Mouse (Mus musculus): Measurements from ENCODE around the gene Piezo1. TPM values are rescaled to one million over a fixed set of nuclear protein-coding genes. Genes with fewer than 3 reads are reported as not detected.
A peak's percentile ranks its signal among the peaks of the same experiment; 100 is the strongest.
"Not testable (repeated sequence)": the region's sequence is repeated elsewhere in the genome, so short reads cannot be mapped to it uniquely, and the experiment has no call there.

The Piezo1 gene
- total RNA-seq (2015), result 25.8 and 38.5 TPM in 2 replicates
- total RNA-seq (2017), result 15.5 and 22.3 TPM in 2 replicates

DNA sequence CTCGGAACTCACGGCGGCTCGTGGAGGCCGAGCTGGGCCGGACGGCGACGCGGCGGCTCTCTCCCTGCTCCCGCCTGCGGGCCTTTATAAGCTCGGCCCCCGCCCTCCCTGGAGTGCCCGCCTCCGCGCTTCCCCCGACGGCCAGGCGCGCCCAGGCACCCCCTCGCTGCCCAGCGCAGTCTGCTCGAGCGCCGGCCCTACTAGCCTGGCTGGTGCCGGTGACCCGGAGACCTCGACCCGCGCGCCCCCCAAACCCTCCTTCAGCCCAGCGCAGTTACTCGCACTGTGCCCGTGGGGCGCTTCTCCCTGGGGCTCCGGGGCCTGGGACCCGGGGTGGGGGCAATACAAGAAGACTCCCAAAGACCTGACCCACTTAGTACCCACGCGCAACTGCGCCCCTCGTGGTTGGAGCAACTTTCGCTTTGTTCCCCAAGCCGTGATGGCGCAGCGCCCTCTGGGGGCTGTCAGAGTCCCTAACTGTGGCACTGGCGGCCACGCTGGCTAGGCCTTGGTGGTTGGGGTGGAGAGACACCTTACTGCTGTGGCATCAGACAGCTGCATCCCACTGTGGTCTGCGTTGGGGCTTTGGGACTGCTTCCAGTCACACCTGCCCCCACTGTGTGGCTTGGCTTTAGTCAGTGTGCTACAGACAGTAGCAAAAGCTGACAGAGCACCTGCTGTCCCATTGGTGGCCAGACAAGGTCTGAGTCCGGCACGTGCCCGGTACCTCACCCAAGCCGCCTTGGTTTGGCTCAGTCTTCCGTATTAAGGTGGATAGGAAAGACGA is at the start of gene Piezo1:
TSS of gene Piezo1 (minus strand) at position 65 of the 787 bp plus-strand sequence.
- peak; percentile 57 for ATAC-seq (replicated peaks; ENCODE audit: poor library complexity)

DNA sequence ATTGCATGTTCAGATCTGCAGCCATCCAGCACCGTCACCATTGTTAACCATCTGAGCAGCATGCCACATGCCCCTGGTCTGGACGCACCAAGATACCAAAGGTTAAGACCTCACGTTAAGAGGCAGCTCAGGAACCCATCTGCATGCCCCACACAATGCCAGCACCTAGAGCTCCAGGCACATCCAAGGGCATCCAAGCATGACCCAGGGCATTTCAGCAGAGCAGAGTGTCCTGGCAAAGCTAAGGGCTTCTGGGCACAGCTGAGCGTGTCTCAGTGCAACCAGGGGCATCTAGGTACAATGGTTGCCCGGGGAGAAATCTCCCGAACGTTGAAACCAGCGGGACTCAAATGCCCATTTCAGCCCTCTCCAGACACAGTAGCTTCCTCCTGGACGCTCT is 49.5 kb upstream of the Piezo1 start:
- no peak for ATAC-seq (replicated peaks; ENCODE audit: poor library complexity)

DNA sequence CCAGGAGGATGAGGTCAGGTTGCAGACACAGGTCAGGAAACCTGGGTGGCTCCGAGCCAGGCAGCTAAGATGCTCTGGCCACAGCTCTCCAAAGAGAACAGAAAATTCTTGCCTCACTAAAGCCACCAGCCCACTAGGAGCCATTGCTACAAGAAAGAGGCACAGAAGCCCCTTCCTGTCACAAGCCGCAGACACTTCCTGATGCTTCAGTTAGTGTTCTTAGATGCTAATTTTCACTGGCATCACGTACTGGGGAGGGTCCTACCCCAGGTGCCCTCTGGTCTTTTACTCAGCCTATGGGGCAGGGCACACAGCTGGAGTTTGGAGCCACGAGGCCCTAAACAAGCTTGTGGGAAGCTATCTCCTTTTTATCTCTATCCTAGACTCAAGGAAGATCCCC is 44.9 kb upstream of the Piezo1 start:
- ATAC-seq (replicated peaks; ENCODE audit: poor library complexity), result peak; percentile 20; the same call in 1 of the 2 replicates

DNA sequence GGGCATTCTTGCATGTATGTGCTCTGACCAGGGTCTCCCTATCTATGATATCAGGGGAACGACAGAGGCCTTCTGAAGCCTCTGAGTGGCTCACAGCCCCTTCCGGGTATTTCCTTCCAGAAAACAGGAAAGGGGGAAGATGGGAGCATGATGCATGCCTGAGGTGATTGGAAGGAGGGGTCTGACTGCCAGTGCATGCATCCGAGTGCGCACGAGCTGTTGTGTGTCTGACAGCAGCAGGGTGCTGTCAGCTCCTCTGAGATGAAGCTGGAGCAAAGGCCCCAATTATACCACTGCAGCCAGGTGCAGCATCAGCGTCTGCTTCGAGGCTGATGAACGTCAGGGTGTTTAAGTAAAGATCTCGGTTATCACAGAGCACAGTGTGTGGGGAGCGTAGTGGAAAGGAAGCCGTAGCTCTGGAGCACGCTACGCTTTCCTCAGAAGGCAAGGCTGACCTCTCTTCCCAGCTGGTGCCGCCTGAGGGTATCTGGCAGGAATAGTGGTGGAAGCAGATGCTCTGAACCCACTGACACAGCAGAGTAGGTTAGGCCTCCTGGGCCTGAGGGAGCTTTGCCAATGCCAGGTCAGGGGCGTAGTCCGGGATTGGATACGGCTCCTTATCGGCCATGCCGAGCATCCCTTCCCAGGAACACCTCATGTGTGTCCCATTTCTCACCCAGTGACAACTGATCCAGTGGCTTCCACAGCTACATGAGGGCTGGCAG is 42.8 kb upstream of the Piezo1 start:
- ATAC-seq (replicated peaks; ENCODE audit: poor library complexity), result no peak

DNA sequence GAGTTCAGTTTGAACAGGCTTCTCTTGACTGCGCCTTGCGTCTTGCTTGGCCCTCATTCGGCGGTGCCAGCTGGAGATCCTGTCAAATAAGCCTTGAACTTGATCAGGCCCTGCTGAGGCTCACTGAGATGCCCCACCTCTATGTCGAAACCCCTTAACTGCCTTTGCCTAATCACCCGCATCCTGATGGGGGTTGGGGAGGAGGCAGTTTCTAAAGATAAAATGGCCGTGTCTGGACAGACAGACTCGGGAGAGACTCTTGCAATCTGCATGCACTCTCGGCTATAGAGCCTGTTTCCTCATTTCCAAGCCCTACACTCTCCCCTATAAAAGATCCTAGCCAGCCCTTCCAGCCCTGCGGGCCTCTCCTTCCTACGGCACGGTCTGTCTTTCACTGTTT is 42.1 kb upstream of the Piezo1 start:
- ATAC-seq (replicated peaks; ENCODE audit: poor library complexity), result peak; percentile 77

DNA sequence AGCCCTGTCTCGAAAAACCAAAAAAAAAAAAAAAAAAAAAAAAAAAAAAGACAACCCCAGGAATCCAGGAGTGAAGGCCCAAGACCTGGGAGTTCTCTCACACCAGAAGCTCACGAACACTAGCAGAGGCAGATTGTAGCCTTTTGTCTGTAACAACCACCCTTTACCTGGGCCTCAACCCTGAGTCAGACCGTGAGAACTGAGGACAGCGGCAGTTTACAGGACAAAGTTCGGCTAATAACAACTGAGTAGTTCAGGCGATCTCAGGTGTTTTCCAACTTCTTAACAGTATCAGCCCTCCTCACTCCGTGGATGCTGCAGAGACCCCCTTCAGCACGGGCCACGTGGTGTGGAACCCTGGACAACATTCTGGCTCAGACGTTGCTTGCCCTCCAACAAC is 35.6 kb upstream of the Piezo1 start:
- ATAC-seq (replicated peaks; ENCODE audit: poor library complexity), result no peak

DNA sequence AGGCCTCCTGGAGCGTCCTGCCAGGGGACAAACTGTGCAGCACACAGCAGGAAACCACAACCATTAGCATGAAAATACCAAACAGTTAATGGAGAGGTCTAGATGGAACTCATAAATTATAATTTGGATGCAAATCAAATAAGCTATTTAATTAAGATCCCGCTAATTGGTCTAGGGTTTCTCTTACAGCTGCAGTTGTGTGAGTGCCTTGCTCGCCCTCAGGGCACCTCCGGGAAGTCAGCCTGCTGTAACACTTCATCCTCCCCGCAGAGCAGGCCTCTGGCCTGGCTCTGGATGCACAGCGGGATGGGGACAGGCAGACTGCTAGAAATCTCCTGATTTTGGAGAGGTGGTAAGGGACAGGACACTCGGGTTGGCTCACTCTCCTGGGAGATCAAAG is 35.0 kb upstream of the Piezo1 start:
- ATAC-seq (replicated peaks; ENCODE audit: poor library complexity), result no peak

DNA sequence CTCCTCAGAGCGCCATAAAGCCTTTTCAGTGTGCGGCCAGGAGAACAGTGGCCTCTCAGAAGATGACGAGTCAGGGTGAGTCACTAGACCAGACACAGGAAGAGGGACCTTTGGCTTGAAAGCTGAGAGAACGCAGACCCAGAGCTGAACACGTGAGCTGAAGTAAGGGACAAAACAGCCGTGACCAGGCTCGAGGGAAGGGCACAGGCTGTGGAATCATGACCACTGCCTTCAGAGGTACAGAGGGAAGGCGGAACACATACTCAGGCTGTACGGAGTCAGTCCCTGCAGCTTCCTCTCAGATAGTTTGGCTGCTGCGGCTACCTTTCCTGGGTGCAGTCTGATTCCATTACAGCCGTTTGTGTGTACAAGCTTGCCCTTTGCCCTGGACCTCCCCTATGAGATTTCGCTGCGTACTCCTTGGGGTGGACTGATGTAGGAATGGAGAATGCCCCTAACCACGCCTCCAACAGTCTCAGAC is 34.3 kb upstream of the Piezo1 start:
- ATAC-seq (replicated peaks; ENCODE audit: poor library complexity), result no peak

DNA sequence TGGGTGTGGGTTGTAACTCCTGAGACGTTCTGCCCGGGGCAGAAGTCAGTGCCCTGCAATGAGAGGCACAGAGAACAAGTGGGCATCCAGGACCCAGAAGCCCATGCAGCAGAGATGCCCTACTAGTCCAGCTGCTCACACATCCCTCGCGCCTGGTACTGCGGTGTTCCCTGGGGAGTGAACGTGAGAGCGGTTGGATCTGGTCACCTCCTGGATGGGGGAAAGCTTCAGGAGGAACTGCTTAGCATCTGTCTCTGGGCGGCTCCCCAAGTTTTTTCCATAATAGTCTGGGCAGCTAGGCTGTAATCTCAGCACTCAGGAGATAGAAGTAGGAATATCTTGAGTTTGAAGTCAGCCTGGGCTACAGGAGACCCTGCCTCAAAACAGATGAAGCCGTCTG is 33.9 kb upstream of the Piezo1 start:
- no peak for ATAC-seq (replicated peaks; ENCODE audit: poor library complexity)

DNA sequence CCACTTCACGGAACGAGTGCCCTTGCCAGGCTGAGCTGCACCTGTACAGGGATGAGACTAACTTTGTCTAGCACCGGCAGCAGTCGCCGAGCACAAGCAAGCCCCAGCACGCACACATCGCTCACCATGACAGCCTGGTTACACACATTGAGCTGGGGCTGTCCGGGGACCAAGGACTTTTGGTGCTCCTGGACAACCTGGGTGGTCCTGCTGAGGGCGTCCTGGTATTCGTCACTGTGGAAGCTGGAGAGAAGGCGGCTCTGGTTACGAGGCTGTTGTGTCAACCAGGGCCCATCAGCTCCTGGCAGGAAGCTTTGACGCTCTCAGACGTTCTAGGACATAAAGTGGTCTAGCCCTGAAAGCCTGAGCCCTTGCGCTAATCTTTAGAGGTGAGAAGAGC is 29.8 kb upstream of the Piezo1 start:
- ATAC-seq (replicated peaks; ENCODE audit: poor library complexity), result no peak

DNA sequence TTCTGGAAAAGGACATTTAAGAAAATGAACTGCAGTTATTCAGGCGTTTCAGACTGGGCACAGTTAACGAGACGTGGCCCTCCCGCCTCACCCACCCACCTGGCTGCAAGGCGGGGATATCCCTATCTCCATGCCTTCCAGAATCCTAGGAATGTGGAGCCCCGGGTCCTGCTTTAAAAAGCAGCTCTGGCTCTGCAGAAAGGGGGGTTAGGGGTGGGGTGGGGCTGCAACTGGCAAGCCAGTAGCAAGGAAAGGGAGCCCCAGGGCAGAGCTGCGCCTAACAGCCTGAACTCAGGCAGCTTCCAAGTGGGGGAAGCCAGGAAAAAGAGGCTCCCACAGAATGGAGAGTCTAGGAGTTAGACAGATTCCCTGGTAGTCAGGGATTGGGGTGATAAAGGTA is 28.1 kb upstream of the Piezo1 start:
- ATAC-seq (replicated peaks; ENCODE audit: poor library complexity), result no peak

DNA sequence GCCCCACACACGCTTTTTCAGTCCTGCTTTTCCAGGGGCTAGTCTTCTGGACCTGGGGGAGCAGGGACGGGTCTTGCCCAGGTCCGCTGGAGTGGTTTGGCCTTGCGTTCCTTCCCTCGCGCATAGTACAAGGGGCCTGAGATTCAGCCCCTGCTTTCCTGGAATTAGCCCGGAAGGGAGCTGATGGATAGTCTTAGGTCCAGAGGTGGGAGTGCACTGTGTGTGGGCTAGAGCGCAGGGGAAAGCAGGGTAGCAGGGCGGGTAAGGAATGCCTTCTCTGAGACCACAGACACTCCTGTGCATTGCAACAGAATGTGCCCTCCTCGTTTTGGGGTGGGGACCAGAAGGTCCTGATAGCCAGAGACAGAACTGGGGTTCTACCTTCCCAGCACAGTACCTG is 26.0 kb upstream of the Piezo1 start:
- ATAC-seq (replicated peaks; ENCODE audit: poor library complexity), result 0 out of 2 replicates have a peak, but pooled peaks have one; percentile 0

DNA sequence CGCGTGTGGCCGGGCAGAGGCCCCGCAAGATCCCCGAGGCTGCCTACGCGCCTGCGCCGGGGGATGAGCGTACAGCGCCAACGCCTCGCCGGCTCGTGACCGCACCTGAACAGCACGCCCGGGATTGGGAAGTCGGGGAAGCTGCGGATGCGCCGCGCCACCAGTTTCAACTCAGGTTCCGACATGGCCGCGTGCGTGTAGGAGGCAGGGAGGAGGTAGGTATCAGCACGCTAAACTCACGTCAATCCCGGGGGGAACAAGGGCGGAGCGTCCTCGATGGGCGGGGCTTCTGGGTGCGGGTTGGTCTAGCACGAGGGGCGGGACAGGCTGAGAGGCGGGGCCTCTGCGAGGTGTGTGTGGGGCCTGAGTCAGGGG is 25.5 kb upstream of the Piezo1 start, which contains the start of gene Aprt:
TSS of gene Aprt (minus strand) at position 262 of the 375 bp plus-strand sequence.
- peak; percentile 96 for ATAC-seq (replicated peaks; ENCODE audit: poor library complexity)

DNA sequence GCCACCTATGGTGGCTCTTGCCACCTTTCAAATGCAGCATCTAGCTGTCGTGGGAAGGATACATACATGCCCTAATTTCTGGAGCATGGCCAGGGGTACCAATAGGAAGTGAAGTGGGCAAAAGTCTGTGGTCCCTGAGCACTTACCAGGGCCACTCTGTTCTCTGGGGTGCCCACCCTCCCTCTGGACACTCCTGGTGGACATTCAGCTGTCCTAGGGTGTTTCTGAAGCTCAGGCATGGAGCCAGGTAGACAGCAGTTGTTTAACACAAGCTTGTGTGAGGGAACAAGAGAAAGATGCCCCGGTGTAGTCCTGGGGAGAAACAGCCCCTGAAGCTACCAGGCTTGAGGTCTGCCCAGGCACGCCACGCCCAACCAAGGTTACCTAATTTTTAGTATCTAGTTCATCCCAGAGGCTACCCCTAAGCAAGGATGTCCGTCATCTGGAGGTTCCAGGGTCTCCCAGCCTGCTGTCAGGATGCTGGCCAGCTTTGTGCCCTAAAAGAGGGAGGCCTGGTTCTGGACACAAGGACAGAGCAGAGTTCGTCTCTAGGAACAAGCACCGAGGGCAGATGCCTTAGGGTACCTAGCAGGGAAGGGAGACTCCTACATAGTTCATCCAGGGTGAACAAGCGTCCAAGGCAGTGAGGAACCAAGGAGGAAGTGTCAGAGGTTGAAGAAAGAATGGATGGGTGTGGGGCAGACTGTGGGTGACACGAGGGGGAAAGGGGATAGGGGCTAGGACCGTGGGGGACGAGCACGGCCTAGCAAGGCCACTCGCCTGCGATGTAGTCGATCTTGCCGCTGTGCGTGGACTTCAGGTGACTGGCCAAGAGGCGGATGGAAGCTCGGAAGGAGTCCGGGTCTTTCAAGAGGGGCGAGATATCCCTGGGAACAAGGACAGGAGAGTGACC is 24.9 kb upstream of the Piezo1 start:
- ATAC-seq (replicated peaks; ENCODE audit: poor library complexity), result peak; percentile 17

DNA sequence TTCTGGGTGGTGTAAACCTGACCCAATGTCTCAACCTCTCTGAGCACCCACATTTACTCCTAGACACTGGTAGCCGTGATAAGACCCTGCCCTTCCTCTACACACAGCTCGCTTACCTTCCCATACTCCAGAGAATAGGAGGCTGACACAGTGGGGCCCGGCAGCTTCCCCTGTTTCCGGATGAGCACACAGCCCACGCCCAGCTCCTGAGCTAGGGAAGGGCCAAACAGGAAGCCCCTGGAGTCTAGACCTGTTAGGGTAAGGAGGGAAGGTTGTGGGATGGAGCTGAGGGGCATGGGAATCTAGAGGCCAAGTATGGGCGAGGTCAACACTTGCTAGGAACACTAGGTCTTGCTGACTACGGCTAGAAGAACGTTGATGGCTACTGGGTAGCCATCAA is 24.2 kb upstream of the Piezo1 start:
- no peak for ATAC-seq (replicated peaks; ENCODE audit: poor library complexity)

DNA sequence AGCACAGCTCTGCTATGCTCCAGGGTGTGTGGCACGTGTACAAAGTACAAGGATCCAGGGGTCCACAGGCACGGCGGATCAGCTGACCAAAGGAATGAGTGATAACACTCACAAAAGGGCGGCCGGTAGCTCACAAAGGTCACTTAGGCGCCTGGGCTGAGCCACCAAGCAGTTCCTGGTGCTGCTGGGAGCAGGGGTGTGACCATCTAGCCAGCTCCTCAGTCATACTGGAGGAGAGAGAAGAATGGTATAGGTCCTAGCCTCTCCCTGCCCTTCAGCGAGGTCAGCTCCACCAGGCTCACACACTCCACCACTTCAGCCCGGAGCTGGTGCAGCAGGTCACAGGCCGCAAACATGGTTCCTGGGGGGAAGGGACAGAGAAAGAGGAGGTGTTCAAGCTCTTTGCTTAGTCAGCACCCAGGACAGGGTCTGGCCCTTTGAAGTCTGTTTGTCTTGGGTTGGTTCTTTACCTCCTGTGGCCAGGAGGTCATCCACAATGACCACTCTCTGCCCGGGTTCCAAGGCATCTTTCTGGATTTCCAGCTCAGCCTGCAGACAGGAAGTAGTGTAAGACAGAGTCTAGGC is 23.6 kb upstream of the Piezo1 start:
- no peak for ATAC-seq (replicated peaks; ENCODE audit: poor library complexity)

DNA sequence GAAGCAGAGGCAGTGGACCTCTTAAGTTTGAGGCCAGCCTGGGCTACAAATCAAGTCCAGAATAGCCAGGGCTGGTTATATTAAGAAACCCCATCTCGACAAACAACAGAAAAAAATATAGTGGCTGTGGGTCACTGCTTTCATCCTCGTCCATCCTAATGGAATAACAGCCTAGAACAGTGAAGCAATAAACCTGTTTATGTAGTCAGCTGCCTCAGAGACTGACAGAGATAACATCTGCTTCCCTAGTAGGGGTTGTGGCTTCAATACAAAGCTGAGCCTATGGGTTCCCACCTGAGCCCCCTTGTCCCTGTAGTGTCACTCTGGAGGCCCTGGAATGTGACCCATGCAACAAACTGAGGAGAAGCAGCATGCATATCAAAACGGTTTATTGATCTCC is 23.1 kb upstream of the Piezo1 start:
- ATAC-seq (replicated peaks; ENCODE audit: poor library complexity), result no peak

DNA sequence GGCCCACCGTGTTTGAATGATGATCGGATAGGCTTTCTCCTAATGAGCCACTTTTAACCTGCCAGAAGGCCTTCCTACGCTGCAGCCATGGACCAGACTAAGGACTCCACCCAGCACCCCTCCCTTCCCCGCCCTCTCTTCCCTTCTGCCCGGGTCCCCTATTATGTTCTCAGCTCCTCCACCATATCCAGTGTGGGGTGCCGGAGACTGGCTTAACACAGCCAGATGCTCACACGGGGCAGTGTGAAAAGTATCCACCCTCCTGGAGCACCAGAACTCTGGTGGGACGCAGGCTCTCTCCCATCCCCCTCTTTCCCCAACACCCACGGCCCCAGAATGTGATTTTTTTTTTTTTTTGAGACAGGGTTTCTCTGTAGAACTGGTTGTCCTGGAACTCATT is 22.4 kb upstream of the Piezo1 start:
- no peak for ATAC-seq (replicated peaks; ENCODE audit: poor library complexity)

DNA sequence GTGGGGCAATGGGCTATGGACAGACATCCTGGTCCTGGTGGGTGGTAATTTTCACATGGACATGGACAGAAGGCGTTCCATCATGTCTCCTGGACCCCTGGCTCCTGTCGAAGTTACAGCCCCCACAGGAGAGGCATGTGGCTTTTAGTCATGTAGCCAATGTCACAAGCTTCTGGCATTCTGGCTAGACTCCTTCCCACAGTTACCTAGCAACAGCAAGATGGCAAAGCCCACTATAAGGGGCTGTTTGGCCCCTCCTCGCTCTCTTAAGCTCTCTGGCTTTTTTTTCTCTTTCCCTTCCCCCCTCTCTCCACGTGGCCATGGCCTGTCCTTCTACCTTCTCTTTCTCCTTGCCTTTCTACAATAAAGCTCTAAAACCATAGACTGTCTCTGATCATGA is 22.0 kb upstream of the Piezo1 start:
- not testable (repeated sequence) for ATAC-seq (replicated peaks; ENCODE audit: poor library complexity)

DNA sequence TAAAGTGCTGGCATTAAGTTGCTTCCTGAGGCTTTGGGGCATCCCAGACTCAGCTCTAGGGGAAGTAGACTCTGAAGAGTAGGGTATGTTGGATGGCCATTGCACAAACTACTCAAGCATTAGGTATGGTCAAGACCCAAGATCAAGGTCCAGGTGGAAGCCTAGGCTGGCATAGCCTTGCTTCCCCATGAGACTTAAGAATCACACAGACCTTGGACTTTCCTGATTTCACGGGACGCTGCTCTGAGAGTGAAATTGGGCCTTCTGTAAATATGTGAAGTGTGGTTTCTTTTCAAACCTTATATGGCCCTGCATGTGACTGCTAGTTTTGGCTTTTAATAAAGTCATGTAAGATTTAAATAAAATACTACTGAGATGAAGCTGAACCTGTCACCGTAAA is 21.6 kb upstream of the Piezo1 start:
- no peak for ATAC-seq (replicated peaks; ENCODE audit: poor library complexity)
